Mouse (Mus musculus) left cerebral cortex, adult 8-10 months (tissue): ENCODE data around the gene Pdhb. TPM values are rescaled to one million over a fixed set of nuclear protein-coding genes. Genes with fewer than 3 reads are reported as not detected.
"Not testable (repeated sequence)": the region's sequence is repeated elsewhere in the genome, so short reads cannot be mapped to it uniquely, and the experiment has no call there.

ENCODE experiments used
- DNase-seq, 2 experiments: peaks; one replicate each; pipeline ENCODE4 v3.0.0; 2022; ENCODE audit warnings: low spot score in 2 of 2
- total RNA-seq, 4 experiments: library from RNA; stranded (reverse); gene quantifications; 2 replicates each; pipeline ENCODE4 v1.2.4; 2022

Gene Pdhb
- total RNA-seq, 4 experiments from 2014 or later, result 153 to 174 (median 160) TPM

- DNase-seq, result no peak
Measured at GRCm38 (mm10) chr14:8191331-8191965, 18.6 kb upstream of the Pdhb start.

GRCm38 (mm10) chr14:8190556-8190955 is 17.7 kb upstream of the Pdhb start:
- no peak for DNase-seq

- peak in 1 of 2 experiments; percentile 87 for DNase-seq
Measured at GRCm38 (mm10) chr14:8186278-8187045, 13.6 kb upstream of the Pdhb start.

GRCm38 (mm10) chr14:8183330-8183729 is 10.5 kb upstream of the Pdhb start:
- no peak for DNase-seq

- DNase-seq, result no peak
Measured at GRCm38 (mm10) chr14:8180371-8181035, 7.7 kb upstream of the Pdhb start.

GRCm38 (mm10) chr14:8176251-8176650 is 3.4 kb upstream of the Pdhb start:
- no peak for DNase-seq

- no peak for DNase-seq
Measured at GRCm38 (mm10) chr14:8174634-8175033, 1.8 kb upstream of the Pdhb start.

GRCm38 (mm10) chr14:8173542-8174250 is 871 bp upstream of the Pdhb start:
- not testable (repeated sequence) for DNase-seq

GRCm38 (mm10) chr14:8164463-8164862 is 8.4 kb downstream of the Pdhb start:
- no peak for DNase-seq

- DNase-seq, result no peak
Measured at GRCm38 (mm10) chr14:8161777-8162176, 11.0 kb downstream of the Pdhb start.

GRCm38 (mm10) chr14:8159141-8159540 is 13.7 kb downstream of the Pdhb start:
- no peak for DNase-seq

- DNase-seq, result no peak
Measured at GRCm38 (mm10) chr14:8158721-8159120, 14.1 kb downstream of the Pdhb start.

- no peak for DNase-seq
Measured at GRCm38 (mm10) chr14:8156947-8157346, 15.9 kb downstream of the Pdhb start.

- no peak for DNase-seq
Measured at GRCm38 (mm10) chr14:8154072-8154471, 18.8 kb downstream of the Pdhb start.

GRCm38 (mm10) chr14:8151757-8152156 is 21.1 kb downstream of the Pdhb start:
- no peak for DNase-seq

- peak in 1 of 2 experiments; percentile 49 for DNase-seq
Measured at GRCm38 (mm10) chr14:8148842-8149241, 24.0 kb downstream of the Pdhb start.

GRCm38 (mm10) chr14:8146611-8147223 is 26.1 kb downstream of the Pdhb start:
- DNase-seq, result no peak

GRCm38 (mm10) chr14:8145594-8146558 is 26.9 kb downstream of the Pdhb start:
- no peak for DNase-seq

GRCm38 (mm10) chr14:8141131-8141530 is 31.7 kb downstream of the Pdhb start:
- no peak for DNase-seq
